Mouse (Mus musculus): ENCODE results near the gene Mup4. TPM values are rescaled to one million over a fixed set of nuclear protein-coding genes. Genes with fewer than 3 reads are reported as not detected.
"Not testable (repeated sequence)": the region's sequence is repeated elsewhere in the genome, so short reads cannot be mapped to it uniquely, and the experiment has no call there.

Gene Mup4
- not detected for polyA plus RNA-seq (2017; shearing (Covaris generic))

GRCm38 (mm10) chr4:59960610-59961009, at the start of gene Mup4:
Gene Mup4, minus strand, starts transcription at chr4:59960710.
- ATAC-seq = no peak

DNA sequence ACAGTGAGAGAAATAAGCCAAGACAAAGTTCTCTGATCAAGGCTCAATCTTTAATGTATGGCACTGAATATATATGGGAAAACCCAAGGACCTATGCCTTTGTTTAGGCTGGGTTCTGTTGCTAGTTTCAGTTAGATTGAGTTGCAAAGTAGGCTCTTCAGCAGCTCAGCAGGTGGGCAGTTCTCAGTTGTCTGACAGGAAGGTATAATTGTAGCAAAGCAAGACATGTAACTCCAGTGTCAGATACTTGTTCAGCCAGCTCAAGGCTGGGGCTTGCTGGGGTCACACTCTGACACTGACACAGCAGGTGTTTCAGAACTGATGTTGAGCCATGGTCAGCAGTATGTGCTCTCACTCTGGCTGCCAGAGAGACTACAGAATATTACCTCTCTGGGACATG, 37.4 kb upstream of the Mup4 start:
- ATAC-seq = not testable (repeated sequence)

GRCm38 (mm10) chr4:59963405-59964344, 3.2 kb upstream of the Mup4 start, which contains the start of gene Mup6:
Gene Mup6, plus strand, starts transcription at chr4:59964294.
- ATAC-seq = no peak

GRCm38 (mm10) chr4:59937543-59937942, 23.0 kb downstream of the Mup4 start:
- ATAC-seq = no peak

DNA sequence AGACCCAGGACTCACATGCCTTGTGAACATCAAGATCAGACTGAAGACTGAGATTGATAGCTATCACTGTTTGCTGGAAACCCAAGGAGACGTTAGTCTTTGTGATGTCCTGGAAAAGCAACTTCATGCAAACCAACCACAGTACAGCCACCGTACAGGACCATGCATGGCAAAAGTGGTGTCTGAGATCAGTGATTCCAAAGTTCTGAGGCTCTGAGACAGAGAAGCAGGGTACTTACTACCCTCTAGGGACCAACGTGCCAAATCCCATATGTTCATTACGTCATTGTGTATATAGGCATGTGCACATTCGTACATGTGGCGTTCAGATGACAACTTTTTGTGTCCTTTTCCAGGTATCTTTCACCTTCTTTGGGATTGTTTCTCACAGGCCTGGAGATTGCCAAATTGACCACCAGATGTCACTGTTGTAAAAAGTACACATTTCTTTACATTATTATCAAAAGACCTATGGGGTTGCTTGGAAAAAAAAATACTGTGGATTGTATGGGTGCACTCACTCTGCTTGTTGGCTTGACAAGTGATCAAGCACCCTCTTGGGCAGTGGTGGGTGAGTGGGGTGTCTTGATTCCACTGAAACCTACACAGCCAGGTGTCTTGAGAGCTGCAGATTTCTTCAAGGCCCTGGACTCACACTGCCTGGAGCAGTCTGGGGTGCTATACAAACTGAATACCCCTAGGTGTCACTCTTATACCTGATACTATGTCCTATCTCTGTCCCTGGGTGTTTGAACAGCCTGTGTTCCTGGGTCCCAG, 27.8 kb downstream of the Mup4 start:
- peak; percentile 52 for ATAC-seq

- no peak for ATAC-seq
These were observed 32.2 kb downstream of the Mup4 start for GRCm38 (mm10) chr4:59928347-59928746.

DNA sequence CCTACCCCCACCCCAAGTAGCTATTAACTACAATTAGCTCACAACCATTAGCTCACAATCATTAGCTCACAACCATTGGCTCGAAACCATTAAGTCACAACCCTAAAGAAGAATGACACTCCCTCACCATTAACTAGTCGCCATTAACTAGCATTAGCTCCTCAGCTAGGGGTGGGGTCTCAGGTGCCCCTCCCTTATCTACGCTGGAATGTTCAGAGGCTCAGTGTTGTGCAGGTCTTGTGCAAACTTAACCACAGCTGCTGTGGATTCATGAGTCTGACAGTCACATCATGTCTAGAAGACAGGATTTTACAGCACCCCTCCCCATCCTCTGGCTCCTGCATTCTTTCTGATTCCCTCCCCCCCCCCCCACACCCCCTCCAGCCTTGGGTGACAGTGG, 32.8 kb downstream of the Mup4 start:
- no peak for ATAC-seq

GRCm38 (mm10) chr4:59925082-59925481, 35.4 kb downstream of the Mup4 start:
- ATAC-seq = no peak

- ATAC-seq = no peak
These were observed 42.5 kb downstream of the Mup4 start for GRCm38 (mm10) chr4:59917966-59918365.

DNA sequence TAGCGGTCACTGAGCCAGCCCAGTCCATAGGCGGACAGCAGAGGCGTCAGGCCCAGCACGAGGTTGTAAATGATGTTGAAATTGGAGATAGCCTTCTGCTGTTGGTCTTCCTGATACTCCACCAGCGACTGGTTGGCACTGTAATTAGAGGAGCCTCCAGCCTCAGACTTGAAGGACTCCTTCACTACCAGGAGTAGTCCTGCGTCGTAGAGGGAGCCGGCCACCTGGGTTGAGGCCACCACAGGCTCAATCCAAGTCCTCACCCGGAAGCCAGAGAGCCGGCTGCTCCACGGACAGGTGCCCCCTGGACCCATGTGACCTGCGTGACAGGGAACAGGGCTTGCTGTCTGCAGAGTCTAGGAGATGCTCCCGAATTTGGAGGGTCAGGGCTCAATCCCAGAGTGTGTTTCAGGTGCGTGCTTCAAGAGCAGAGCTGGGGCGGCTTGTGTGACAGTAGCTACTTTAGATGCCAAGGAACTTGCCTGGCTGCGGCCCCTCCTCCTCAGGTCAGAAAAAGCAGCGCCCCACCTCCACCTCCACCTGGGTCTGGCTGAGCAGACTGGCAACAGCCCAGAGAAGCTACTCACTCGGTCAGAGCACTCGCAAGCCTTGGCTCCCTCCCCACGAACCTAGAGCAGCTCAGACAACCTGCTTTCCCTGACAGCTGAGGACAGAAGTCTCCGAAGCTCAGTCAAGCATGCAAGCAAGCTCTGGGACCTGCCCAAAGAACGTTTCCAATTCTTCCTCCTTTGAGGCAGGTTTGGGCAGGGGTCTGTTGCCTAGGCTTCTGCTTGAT, 45.7 kb downstream of the Mup4 start, which contains the start of gene Slc46a2:
Gene Slc46a2, minus strand, starts transcription at position 449 of the 796 bp plus-strand sequence.
- no peak for ATAC-seq

GRCm38 (mm10) chr4:59908785-59909184, 51.7 kb downstream of the Mup4 start:
- ATAC-seq = no peak

- ATAC-seq = no peak
These were observed 52.8 kb downstream of the Mup4 start for GRCm38 (mm10) chr4:59907657-59908230.

DNA sequence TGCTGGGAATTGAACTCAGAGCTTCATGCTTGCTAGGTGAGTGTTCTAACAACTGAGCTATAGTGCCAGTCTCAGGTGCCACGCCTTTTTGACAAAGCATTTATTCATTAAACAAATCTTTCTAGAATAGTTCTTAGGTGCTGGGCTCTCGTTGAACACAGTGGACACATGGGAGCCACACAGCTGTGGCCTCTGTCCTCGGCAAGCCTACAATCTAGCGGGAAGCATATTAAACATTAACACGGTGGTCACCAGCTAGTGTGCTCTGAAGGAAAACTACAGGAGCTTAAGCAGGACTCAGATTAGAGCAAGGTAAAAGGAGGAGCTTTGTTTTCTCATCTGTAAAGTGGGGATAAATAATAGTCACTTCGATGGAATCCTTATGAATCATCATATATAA, 53.4 kb downstream of the Mup4 start:
- ATAC-seq = no peak

Other genes with a start within 250 kb of the Mup4 start
- gene Inip, start 159.1 kb downstream of the Mup4 start, polyA plus RNA-seq (2017; shearing (Covaris generic)) = 10 to 100 TPM; 37.2 to 44.7 TPM
- gene Snx30, start 154.9 kb downstream of the Mup4 start, polyA plus RNA-seq (2017; shearing (Covaris generic)) = 1 to 10 TPM; 1.6 to 1.9 TPM
- under 1 TPM; 0.22 to 0.34 TPM for gene Slc46a2, start 45.7 kb downstream of the Mup4 start, polyA plus RNA-seq (2017; shearing (Covaris generic))
- gene Mup6, start 3.6 kb upstream of the Mup4 start, polyA plus RNA-seq (2017; shearing (Covaris generic)) = not detected
- not detected for gene Mup7, start 109.8 kb upstream of the Mup4 start, polyA plus RNA-seq (2017; shearing (Covaris generic))
- not detected for gene Mup2, start 193.6 kb upstream of the Mup4 start, polyA plus RNA-seq (2017; shearing (Covaris generic))